Mouse (Mus musculus): ENCODE measurements around the gene Dpp9.

Dpp9 gene

GRCm38 (mm10) chr17:56229943-56230342 is 11.2 kb upstream of the Dpp9 start:
- DNase-seq (ENCODE audit: low spot score in 2 of 2), result peak; percentile 89 to 95

GRCm38 (mm10) chr17:56226566-56226965 is 7.9 kb upstream of the Dpp9 start:
- no peak for DNase-seq (ENCODE audit: low spot score in 2 of 2)

GRCm38 (mm10) chr17:56224916-56225315 is 6.2 kb upstream of the Dpp9 start:
- no peak for DNase-seq (ENCODE audit: low spot score in 2 of 2)

- no peak for DNase-seq (ENCODE audit: low spot score in 2 of 2)
Observed at GRCm38 (mm10) chr17:56219805-56220204, 1.1 kb upstream of the Dpp9 start.

GRCm38 (mm10) chr17:56219251-56219650 is 546 bp upstream of the Dpp9 start:
- no peak for DNase-seq (ENCODE audit: low spot score in 2 of 2)

- DNase-seq (ENCODE audit: low spot score in 2 of 2), result peak; percentile 44 to 48
Observed at GRCm38 (mm10) chr17:56217670-56218069, 1.0 kb downstream of the Dpp9 start.

- no peak for DNase-seq (ENCODE audit: low spot score in 2 of 2)
Observed at GRCm38 (mm10) chr17:56214229-56214628, 4.5 kb downstream of the Dpp9 start.

- no peak for DNase-seq (ENCODE audit: low spot score in 2 of 2)
Observed at GRCm38 (mm10) chr17:56212676-56213075, 6.0 kb downstream of the Dpp9 start.

GRCm38 (mm10) chr17:56211090-56211489 is 7.6 kb downstream of the Dpp9 start:
- DNase-seq (ENCODE audit: low spot score in 2 of 2), result no peak

- DNase-seq (ENCODE audit: low spot score in 2 of 2), result no peak
Observed at GRCm38 (mm10) chr17:56208821-56209220, 9.9 kb downstream of the Dpp9 start.

GRCm38 (mm10) chr17:56207963-56208530 is 10.7 kb downstream of the Dpp9 start:
- DNase-seq (ENCODE audit: low spot score in 2 of 2), result no peak

GRCm38 (mm10) chr17:56206986-56207674 is 11.6 kb downstream of the Dpp9 start:
- DNase-seq (ENCODE audit: low spot score in 2 of 2), result no peak

- no peak for DNase-seq (ENCODE audit: low spot score in 2 of 2)
Observed at GRCm38 (mm10) chr17:56206276-56206884, 12.3 kb downstream of the Dpp9 start.

GRCm38 (mm10) chr17:56203729-56204128 is 15.0 kb downstream of the Dpp9 start:
- DNase-seq (ENCODE audit: low spot score in 2 of 2), result no peak

- DNase-seq (ENCODE audit: low spot score in 2 of 2), result no peak
Observed at GRCm38 (mm10) chr17:56202476-56202875, 16.2 kb downstream of the Dpp9 start.

GRCm38 (mm10) chr17:56201642-56202041 is 17.1 kb downstream of the Dpp9 start:
- no peak for DNase-seq (ENCODE audit: low spot score in 2 of 2)

GRCm38 (mm10) chr17:56200586-56200985 is 18.1 kb downstream of the Dpp9 start:
- DNase-seq (ENCODE audit: low spot score in 2 of 2), result no peak

- no peak for DNase-seq (ENCODE audit: low spot score in 2 of 2)
Observed at GRCm38 (mm10) chr17:56196860-56197259, 21.8 kb downstream of the Dpp9 start.

GRCm38 (mm10) chr17:56194765-56195164 is 23.9 kb downstream of the Dpp9 start:
- no peak for DNase-seq (ENCODE audit: low spot score in 2 of 2)

- no peak for DNase-seq (ENCODE audit: low spot score in 2 of 2)
Observed at GRCm38 (mm10) chr17:56194357-56194756, 24.3 kb downstream of the Dpp9 start.

GRCm38 (mm10) chr17:56191266-56191665 is 27.4 kb downstream of the Dpp9 start:
- DNase-seq (ENCODE audit: low spot score in 2 of 2), result no peak

GRCm38 (mm10) chr17:56185281-56186141 is 33.2 kb downstream of the Dpp9 start:
- DNase-seq (ENCODE audit: low spot score in 2 of 2), result peak; percentile 66 to 77

Data from right cerebral cortex, postnatal 10 days (tissue).